Mouse (Mus musculus): Measurements from ENCODE around the gene Slco3a1.

Gene Slco3a1

GRCm38 (mm10) chr7:74528182-74528581 is 26.4 kb downstream of the Slco3a1 start:
- no peak for DNase-seq (ENCODE audit: low spot score)

- DNase-seq (ENCODE audit: low spot score), result no peak
Observed at GRCm38 (mm10) chr7:74527689-74528088, 26.9 kb downstream of the Slco3a1 start.

- DNase-seq (ENCODE audit: low spot score), result no peak
Observed at GRCm38 (mm10) chr7:74526030-74526429, 28.6 kb downstream of the Slco3a1 start.

- no peak for DNase-seq (ENCODE audit: low spot score)
Observed at GRCm38 (mm10) chr7:74525586-74525985, 29.0 kb downstream of the Slco3a1 start.

- no peak for DNase-seq (ENCODE audit: low spot score)
Observed at GRCm38 (mm10) chr7:74524188-74524971, 30.2 kb downstream of the Slco3a1 start.

GRCm38 (mm10) chr7:74523086-74523485 is 31.5 kb downstream of the Slco3a1 start:
- no peak for DNase-seq (ENCODE audit: low spot score)

- DNase-seq (ENCODE audit: low spot score), result no peak
Observed at GRCm38 (mm10) chr7:74522260-74522659, 32.3 kb downstream of the Slco3a1 start.

GRCm38 (mm10) chr7:74519386-74519785 is 35.2 kb downstream of the Slco3a1 start:
- no peak for DNase-seq (ENCODE audit: low spot score)

- DNase-seq (ENCODE audit: low spot score), result no peak
Observed at GRCm38 (mm10) chr7:74518776-74519175, 35.8 kb downstream of the Slco3a1 start.

- DNase-seq (ENCODE audit: low spot score), result no peak
Observed at GRCm38 (mm10) chr7:74518255-74518654, 36.3 kb downstream of the Slco3a1 start.

- no peak for DNase-seq (ENCODE audit: low spot score)
Observed at GRCm38 (mm10) chr7:74510676-74511075, 43.9 kb downstream of the Slco3a1 start.

- DNase-seq (ENCODE audit: low spot score), result no peak
Observed at GRCm38 (mm10) chr7:74508205-74508604, 46.4 kb downstream of the Slco3a1 start.

GRCm38 (mm10) chr7:74506856-74507255 is 47.7 kb downstream of the Slco3a1 start:
- no peak for DNase-seq (ENCODE audit: low spot score)

- no peak for DNase-seq (ENCODE audit: low spot score)
Observed at GRCm38 (mm10) chr7:74505635-74506034, 48.9 kb downstream of the Slco3a1 start.

GRCm38 (mm10) chr7:74501187-74501586 is 53.4 kb downstream of the Slco3a1 start:
- no peak for DNase-seq (ENCODE audit: low spot score)

- DNase-seq (ENCODE audit: low spot score), result no peak
Observed at GRCm38 (mm10) chr7:74499470-74499869, 55.1 kb downstream of the Slco3a1 start.

- DNase-seq (ENCODE audit: low spot score), result no peak
Observed at GRCm38 (mm10) chr7:74498266-74498980, 56.2 kb downstream of the Slco3a1 start.

GRCm38 (mm10) chr7:74497203-74497602 is 57.4 kb downstream of the Slco3a1 start:
- DNase-seq (ENCODE audit: low spot score), result no peak

- DNase-seq (ENCODE audit: low spot score), result no peak
Observed at GRCm38 (mm10) chr7:74495451-74495850, 59.1 kb downstream of the Slco3a1 start.

- no peak for DNase-seq (ENCODE audit: low spot score)
Observed at GRCm38 (mm10) chr7:74493775-74494174, 60.8 kb downstream of the Slco3a1 start.

GRCm38 (mm10) chr7:74491683-74492355 is 62.8 kb downstream of the Slco3a1 start:
- DNase-seq (ENCODE audit: low spot score), result no peak

GRCm38 (mm10) chr7:74488141-74488540 is 66.4 kb downstream of the Slco3a1 start:
- DNase-seq (ENCODE audit: low spot score), result no peak

- no peak for DNase-seq (ENCODE audit: low spot score)
Observed at GRCm38 (mm10) chr7:74487727-74488126, 66.9 kb downstream of the Slco3a1 start.

Data from yolk sac, embryonic 10.5 days (tissue).